Mouse (Mus musculus) adrenal gland, postnatal 36 days (tissue): ENCODE data around the gene Gm21637. TPM values are rescaled to one million over a fixed set of nuclear protein-coding genes. Genes with fewer than 3 reads are reported as not detected.
"Not testable (repeated sequence)": the region's sequence is repeated elsewhere in the genome, so short reads cannot be mapped to it uniquely, and the experiment has no call there.

Experiments used
- DNase-seq, 2 experiments: peaks; one replicate each; pipeline ENCODE4 v3.0.0; 2021; ENCODE audit warnings: mixed read lengths in 1 of 2
- long read RNA-seq, 2 experiments: library from polyadenylated mRNA; stranded (forward); transcript quantifications; one replicate each; pipeline ENCODE4 v2.0.0; 2021; ENCODE audit warnings: borderline sequencing depth in 2 of 2
- total RNA-seq, 2 experiments: library from RNA; stranded (reverse); gene quantifications; 2 replicates each; pipeline ENCODE4 v1.2.3; 2021

Gm21637 gene
- not detected for total RNA-seq
- long read RNA-seq, experiment 1, result 0 reads
- long read RNA-seq, experiment 2, result 0 reads

GRCm38 (mm10) chrX:31961744-31962143 is at the start of gene Gm21637:
Gene Gm21637 (plus strand): TSS chrX:31962044.
- not testable (repeated sequence) for DNase-seq

Other genes with a start within 250 kb of the Gm21637 start
- gene Btbd35f25, start 244.9 kb upstream of the Gm21637 start, total RNA-seq, result not detected
- not detected for gene Btbd35f22, start 85.8 kb downstream of the Gm21637 start, total RNA-seq